In genomic region chr10:28083625-28084024, GRCm38 (mm10) we compare ENCODE assay signal across 26 mouse cellular contexts.
"Had no signal": no experiment of that assay in that cellular context is flagged by ENCODE, and none has a peak within 500 bp of the region (broad histone marks: within the 10 kb centered on the region; RNA-seq: fewer than 3 reads in every experiment).

No protein-coding gene starts in this region.

- ATAC-seq: hindbrain, postnatal 0 days had no signal

- H3K4me2 ChIP-seq: heart, embryonic 11.5 days; heart, embryonic 13.5 days; heart, embryonic 15.5 days; hindbrain, embryonic 13.5 days; hindbrain, embryonic 15.5 days; limb, embryonic 12.5 days; liver, embryonic 11.5 days; liver, embryonic 13.5 days; liver, embryonic 15.5 days had no signal

- H3K36me3 ChIP-seq: heart, embryonic 13.5 days; heart, embryonic 15.5 days; hindbrain, embryonic 13.5 days; hindbrain, embryonic 15.5 days; limb, embryonic 10.5 days; limb, embryonic 12.5 days; liver, embryonic 13.5 days; liver, embryonic 15.5 days had no signal

- DNase-seq: gastrocnemius, adult 2 months; gastrocnemius, postnatal 14 days; gastrocnemius, postnatal 36 days; heart, adult 11 months; heart, adult 2 months; heart, postnatal 14 days; heart, postnatal 36 days; kidney, adult 18-20 months; kidney, adult 8-10 months; kidney, postnatal 10 days; kidney, postnatal 25 days; kidney, postnatal 4 days; layer of hippocampus, adult 9-11 months; liver; liver, embryonic 13.5 days had no signal

- H3K4me1 ChIP-seq: liver, embryonic 13.5 days; liver, embryonic 15.5 days had no signal

- H3K9me3 ChIP-seq: heart, embryonic 13.5 days; heart, embryonic 15.5 days; hindbrain, embryonic 13.5 days; hindbrain, embryonic 15.5 days; limb, embryonic 10.5 days; limb, embryonic 12.5 days; liver, embryonic 13.5 days; liver, embryonic 15.5 days had no signal

- H3K4me3 ChIP-seq: gastrocnemius, adult 2 months; heart, adult 2 months; heart, embryonic 13.5 days; heart, embryonic 15.5 days; hindbrain, embryonic 13.5 days; hindbrain, embryonic 15.5 days; left cerebral cortex, adult 2 months; limb, embryonic 10.5 days; limb, embryonic 12.5 days; liver, embryonic 13.5 days; liver, embryonic 15.5 days had no signal

- H3K27me3 ChIP-seq: heart, embryonic 13.5 days; heart, embryonic 15.5 days; hindbrain, embryonic 13.5 days; hindbrain, embryonic 15.5 days; limb, embryonic 12.5 days; liver, embryonic 13.5 days; liver, embryonic 15.5 days had no signal

- H3K27ac ChIP-seq: gastrocnemius, adult 2 months; heart, adult 2 months; heart, embryonic 13.5 days; heart, embryonic 15.5 days; hindbrain, embryonic 13.5 days; hindbrain, embryonic 15.5 days; hindbrain, postnatal 0 days; left cerebral cortex, adult 2 months; limb, embryonic 10.5 days; limb, embryonic 12.5 days; liver, embryonic 13.5 days; liver, embryonic 15.5 days had no signal

- H3K9ac ChIP-seq: heart, embryonic 13.5 days; heart, embryonic 15.5 days; hindbrain, embryonic 13.5 days; hindbrain, embryonic 15.5 days; limb, embryonic 12.5 days; liver, embryonic 13.5 days; liver, embryonic 15.5 days had no signal
